Mouse (Mus musculus) megakaryocyte, embryonic 14.5 days (primary cell): ENCODE measurements around the gene Nucb1.
"Not testable (repeated sequence)": the region's sequence is repeated elsewhere in the genome, so short reads cannot be mapped to it uniquely, and the experiment has no call there.

Source experiments
- FLI1 ChIP-seq: IDR thresholded peaks from 2 replicates; pipeline ENCODE4 v1.6.1; 2012; ENCODE audit warnings: low read length, inconsistent platforms, mixed read lengths
- GATA1 ChIP-seq: IDR thresholded peaks from 3 replicates; pipeline ENCODE4 v1.6.1; 2012; ENCODE audit warnings: mixed read lengths, low read length, inconsistent platforms, borderline replicate concordance

GRCm38 (mm10) chr7:45480310-45480709, 29.9 kb downstream of the Nucb1 start:
- TF ChIP-seq GATA1, FLI1: not testable (repeated sequence)
